8 mouse cellular contexts compared by ENCODE assay signal in the genomic region with DNA sequence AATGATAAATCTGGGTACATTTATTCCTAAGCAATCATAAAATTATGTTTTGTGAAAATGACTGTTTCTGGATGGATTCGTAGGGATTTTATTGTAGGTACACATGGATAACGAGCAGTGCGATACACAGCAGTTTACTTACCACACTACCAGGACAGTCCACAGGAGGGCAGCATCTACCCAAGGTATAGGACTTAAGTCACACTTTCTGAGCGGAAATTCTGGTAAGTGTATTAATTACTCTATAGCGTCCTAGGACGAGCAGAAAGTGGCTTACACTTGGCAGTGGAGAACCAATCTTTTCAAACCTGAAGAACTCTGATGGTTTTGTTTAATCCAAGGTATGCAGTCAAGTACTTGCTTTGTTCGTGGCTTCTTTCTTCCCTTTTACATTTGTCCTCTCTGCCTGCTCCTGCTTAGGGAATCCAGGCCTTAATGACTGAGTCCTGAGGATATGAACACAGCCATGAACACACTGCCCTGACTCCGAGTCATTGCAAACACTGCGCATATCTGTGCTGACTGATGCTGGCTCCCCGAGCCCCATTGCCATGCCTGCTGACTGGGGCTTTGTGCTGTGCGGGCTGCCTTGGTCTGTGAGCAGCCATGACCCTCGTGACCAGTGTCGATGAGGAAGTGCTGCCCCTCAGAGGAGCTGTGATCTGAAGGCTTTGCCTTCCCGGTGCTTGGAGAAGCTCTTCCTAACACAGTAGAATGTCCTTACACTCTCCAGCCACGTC.
DNase-seq lines count a peak whose midpoint lies in the region; ATAC-seq and TF ChIP-seq lines count a peak whose summit lies in the region.

No protein-coding gene starts in this region.

- TF ChIP-seq CTCF in small intestine, adult 2 months (IDR thresholded peaks at IDR 0.05; ENCODE audit: extremely low read depth, insufficient read length, insufficient replicate concordance, low read depth, low read length), result no peak

- H3K4me1 ChIP-seq in embryonic facial prominence, embryonic 13.5 days, result peaks cover 4% of the 10 kb centered on the region; the same call in 1 of the 2 replicates
- peaks cover 10% of the 10 kb centered on the region for H3K4me1 ChIP-seq in limb, embryonic 10.5 days
- H3K4me1 ChIP-seq in midbrain, embryonic 12.5 days, result peaks cover 14% of the 10 kb centered on the region
- H3K4me1 ChIP-seq in small intestine, adult 2 months (ENCODE audit: control insufficient read depth, insufficient read depth, insufficient read length, low read length), result peaks cover 2% of the 10 kb centered on the region; the same call in 1 of the 2 replicates

- H3K9ac ChIP-seq in embryonic facial prominence, embryonic 13.5 days, result peak overlapping the region; percentile 65
- H3K9ac ChIP-seq in midbrain, embryonic 12.5 days (replicated peaks), result peak overlapping the region; percentile 11; the same call in 1 of the 2 replicates

- WGBS in embryonic facial prominence, embryonic 13.5 days, result 14% methylated on average over 15 of the region's 15 CpGs
- 27% methylated on average over 15 of the region's 15 CpGs for WGBS in limb, embryonic 10.5 days
- 11% methylated on average over 15 of the region's 15 CpGs for WGBS in midbrain, embryonic 12.5 days
- 21% methylated on average over 15 of the region's 15 CpGs for WGBS in small intestine, adult 2 months

- H3K4me3 ChIP-seq in embryonic facial prominence, embryonic 13.5 days, result peak overlapping the region; percentile 29
- H3K4me3 ChIP-seq in limb, embryonic 10.5 days, result peak overlapping the region; percentile 31
- H3K4me3 ChIP-seq in midbrain, embryonic 12.5 days, result peak overlapping the region; percentile 15; the same call in 1 of the 2 replicates
- H3K4me3 ChIP-seq in small intestine, adult 2 months (ENCODE audit: low read depth, low read length), result peak overlapping the region; percentile 54

- H3K27me3 ChIP-seq in embryonic facial prominence, embryonic 13.5 days, result no peaks in the 10 kb centered on the region; the same call in 1 of the 2 replicates
- no peaks in the 10 kb centered on the region for H3K27me3 ChIP-seq in limb, embryonic 10.5 days (ENCODE audit: low read depth, poor library complexity, severe bottlenecking)
- H3K27me3 ChIP-seq in midbrain, embryonic 12.5 days, result no peaks in the 10 kb centered on the region
- H3K27me3 ChIP-seq in small intestine, adult 2 months (ENCODE audit: control insufficient read depth, insufficient read depth, low read length), result no peaks in the 10 kb centered on the region

- TF ChIP-seq POLR2A in small intestine, adult 2 months (IDR thresholded peaks at IDR 0.05; ENCODE audit: low read depth, low read length), result no peak

- ATAC-seq in embryonic facial prominence, embryonic 13.5 days (ENCODE audit: insufficient number of reproducible peaks, insufficient read depth, low FRiP score, low TSS enrichment, low read depth), result peak; percentile 34; the same call in 1 of the 2 replicates
- ATAC-seq in midbrain, embryonic 12.5 days (ENCODE audit: low FRiP score, low read depth), result peak; percentile 78

- DNase-seq in 3T3-L1 (ENCODE audit: low read depth, low spot score), result peak; percentile 83
- peak; percentile 81 to 89 for DNase-seq in adrenal gland, postnatal 36 days
- DNase-seq in heart, adult 18-20 months, result peak; percentile 79 to 96
- peak; percentile 90 for DNase-seq in kidney, adult 18-20 months
- peak; percentile 89 for DNase-seq in limb, embryonic 10.5 days (ENCODE audit: low spot score)

- H3K27ac ChIP-seq in embryonic facial prominence, embryonic 13.5 days, result no peak overlapping the region
- peak overlapping the region; percentile 81 for H3K27ac ChIP-seq in limb, embryonic 10.5 days
- peak overlapping the region; percentile 60 for H3K27ac ChIP-seq in midbrain, embryonic 12.5 days (replicated peaks)
- H3K27ac ChIP-seq in small intestine, adult 2 months (ENCODE audit: insufficient read depth, low read depth, low read length), result peak overlapping the region; percentile 72

- no peaks in the 10 kb centered on the region for H3K9me3 ChIP-seq in embryonic facial prominence, embryonic 13.5 days
- no peaks in the 10 kb centered on the region for H3K9me3 ChIP-seq in limb, embryonic 10.5 days (replicated peaks)
- H3K9me3 ChIP-seq in midbrain, embryonic 12.5 days, result no peaks in the 10 kb centered on the region

- H3K36me3 ChIP-seq in embryonic facial prominence, embryonic 13.5 days, result no peaks in the 10 kb centered on the region
- no peaks in the 10 kb centered on the region for H3K36me3 ChIP-seq in limb, embryonic 10.5 days
- no peaks in the 10 kb centered on the region for H3K36me3 ChIP-seq in midbrain, embryonic 12.5 days
- H3K36me3 ChIP-seq in small intestine, adult 2 months (ENCODE audit: control insufficient read depth, insufficient read depth, low read length), result no peaks in the 10 kb centered on the region

- peak overlapping the region; percentile 56 for H3K4me2 ChIP-seq in embryonic facial prominence, embryonic 13.5 days
- peak overlapping the region; percentile 42 for H3K4me2 ChIP-seq in midbrain, embryonic 12.5 days (replicated peaks)
